Comparison of ENCODE assay signal across 12 mouse cellular contexts in genomic region chr9:70914659-70915355, GRCm38 (mm10). TPM values are rescaled to one million over a fixed set of nuclear protein-coding genes. Genes with fewer than 3 reads are reported as not detected.
A peak's percentile ranks its signal among the peaks of the same experiment; 100 is the strongest.
DNase-seq lines count a peak whose midpoint lies in the region; ATAC-seq and TF ChIP-seq lines count a peak whose summit lies in the region.
"Had no signal": no experiment of that assay in that cellular context is flagged by ENCODE, and none has a peak within 500 bp of the region (broad histone marks: within the 10 kb centered on the region; RNA-seq: fewer than 3 reads in every experiment).

No protein-coding gene starts in this region.

- H3K9me3 ChIP-seq in heart, embryonic 10.5 days, result no peaks in the 10 kb centered on the region
- no peaks in the 10 kb centered on the region for H3K9me3 ChIP-seq in neural tube, embryonic 13.5 days
- no peaks in the 10 kb centered on the region for H3K9me3 ChIP-seq in intestine, postnatal 0 days (ENCODE audit: control insufficient read depth)
- no peaks in the 10 kb centered on the region for H3K9me3 ChIP-seq in stomach, embryonic 14.5 days (ENCODE audit: control insufficient read depth, low read depth, low read length)
- H3K9me3 ChIP-seq: embryonic facial prominence, embryonic 13.5 days; lung, embryonic 15.5 days; midbrain, embryonic 15.5 days had no signal

- H3K9ac ChIP-seq in neural tube, embryonic 13.5 days, result no peak overlapping the region
- H3K9ac ChIP-seq in intestine, postnatal 0 days (ENCODE audit: low read depth, low read length), result no peak overlapping the region
- H3K9ac ChIP-seq in stomach, embryonic 14.5 days (replicated peaks; ENCODE audit: low read depth, low read length), result no peak overlapping the region
- H3K9ac ChIP-seq: embryonic facial prominence, embryonic 13.5 days; lung, embryonic 15.5 days; midbrain, embryonic 15.5 days had no signal

- WGBS in heart, embryonic 10.5 days, result 45% methylated on average over 10 of the region's 10 CpGs
- WGBS in neural tube, embryonic 13.5 days, result 70% methylated on average over 10 of the region's 10 CpGs
- 57% methylated on average over 10 of the region's 10 CpGs for WGBS in intestine, postnatal 0 days
- WGBS in stomach, embryonic 14.5 days, result 51% methylated on average over 10 of the region's 10 CpGs

- TF ChIP-seq CTCF in intestine, postnatal 0 days (IDR thresholded peaks at IDR 0.05; ENCODE audit: low read depth), result peak; percentile 35

- intact Hi-C loops in heart, postnatal 25 days (cut with DNase I), result no loop called here

- H3K36me3 ChIP-seq in heart, embryonic 10.5 days, result no peaks in the 10 kb centered on the region
- no peaks in the 10 kb centered on the region for H3K36me3 ChIP-seq in neural tube, embryonic 13.5 days
- H3K36me3 ChIP-seq in intestine, postnatal 0 days (ENCODE audit: control insufficient read depth, insufficient read depth), result no peaks in the 10 kb centered on the region
- no peaks in the 10 kb centered on the region for H3K36me3 ChIP-seq in stomach, embryonic 14.5 days (ENCODE audit: control insufficient read depth, insufficient read depth, low read length)
- H3K36me3 ChIP-seq: embryonic facial prominence, embryonic 13.5 days; lung, embryonic 15.5 days; midbrain, embryonic 15.5 days had no signal

- ATAC-seq in neural tube, embryonic 13.5 days (ENCODE audit: low read depth), result no peak
- ATAC-seq in intestine, postnatal 0 days, result no peak
- peak; percentile 76; the same call in 1 of the 2 replicates for ATAC-seq in stomach, embryonic 14.5 days (ENCODE audit: insufficient number of reproducible peaks, insufficient read depth, low FRiP score, low read depth)
- ATAC-seq: midbrain, embryonic 15.5 days had no signal

- peak overlapping the region; percentile 52; the same call in 1 of the 2 replicates for H3K27ac ChIP-seq in heart, embryonic 10.5 days
- peak overlapping the region; percentile 46; the same call in 1 of the 2 replicates for H3K27ac ChIP-seq in neural tube, embryonic 13.5 days (replicated peaks)
- H3K27ac ChIP-seq in intestine, postnatal 0 days (ENCODE audit: low read depth, low read length), result no peak overlapping the region
- H3K27ac ChIP-seq in stomach, embryonic 14.5 days (ENCODE audit: low read length), result no peak overlapping the region
- H3K27ac ChIP-seq: embryonic facial prominence, embryonic 13.5 days; lung, embryonic 15.5 days; midbrain, embryonic 15.5 days had no signal

- peaks cover 30% of the 10 kb centered on the region for H3K4me1 ChIP-seq in heart, embryonic 10.5 days
- H3K4me1 ChIP-seq in neural tube, embryonic 13.5 days (replicated peaks), result peaks cover 27% of the 10 kb centered on the region
- no peaks in the 10 kb centered on the region for H3K4me1 ChIP-seq in intestine, postnatal 0 days (replicated peaks; ENCODE audit: control insufficient read depth, insufficient read depth, low read length)
- peaks cover 8% of the 10 kb centered on the region; the same call in 1 of the 2 replicates for H3K4me1 ChIP-seq in stomach, embryonic 14.5 days (ENCODE audit: control insufficient read depth, insufficient read depth, low read length)
- H3K4me1 ChIP-seq: midbrain, embryonic 15.5 days had no signal

- DNase-seq in heart, embryonic 10.5 days (ENCODE audit: low spot score), result peak; percentile 92
- DNase-seq in heart, postnatal 25 days (ENCODE audit: low spot score), result no peak
- no peak for DNase-seq in neural tube, embryonic 10.5 days (ENCODE audit: extremely low spot score, low spot score)
- no peak for DNase-seq in right cerebral cortex, postnatal 14 days
- no peak for DNase-seq in cerebellum, adult 18-20 months

- H3K4me2 ChIP-seq in neural tube, embryonic 13.5 days, result no peak overlapping the region
- no peak overlapping the region for H3K4me2 ChIP-seq in intestine, postnatal 0 days (replicated peaks; ENCODE audit: low read depth)
- H3K4me2 ChIP-seq in stomach, embryonic 14.5 days (replicated peaks; ENCODE audit: low read depth, low read length), result no peak overlapping the region
- H3K4me2 ChIP-seq: embryonic facial prominence, embryonic 13.5 days; lung, embryonic 15.5 days; midbrain, embryonic 15.5 days had no signal

- H3K4me3 ChIP-seq in heart, embryonic 10.5 days, result no peak overlapping the region
- no peak overlapping the region for H3K4me3 ChIP-seq in neural tube, embryonic 13.5 days
- H3K4me3 ChIP-seq in intestine, postnatal 0 days (ENCODE audit: low read depth, low read length), result no peak overlapping the region
- no peak overlapping the region for H3K4me3 ChIP-seq in stomach, embryonic 14.5 days (ENCODE audit: low read depth, low read length)
- H3K4me3 ChIP-seq: embryonic facial prominence, embryonic 13.5 days; lung, embryonic 15.5 days; midbrain, embryonic 15.5 days had no signal

- H3K27me3 ChIP-seq in heart, embryonic 10.5 days (ENCODE audit: insufficient read depth, poor library complexity, severe bottlenecking), result no peaks in the 10 kb centered on the region
- H3K27me3 ChIP-seq in neural tube, embryonic 13.5 days, result no peaks in the 10 kb centered on the region
- H3K27me3 ChIP-seq in intestine, postnatal 0 days (replicated peaks; ENCODE audit: control insufficient read depth, insufficient read depth, low read length), result no peaks in the 10 kb centered on the region
- no peaks in the 10 kb centered on the region for H3K27me3 ChIP-seq in stomach, embryonic 14.5 days (ENCODE audit: control insufficient read depth, insufficient read depth, low read length)
- H3K27me3 ChIP-seq: embryonic facial prominence, embryonic 13.5 days; lung, embryonic 15.5 days; midbrain, embryonic 15.5 days had no signal

RNA-seq across cellular contexts. Expression of gene Lipc, which starts 37.2 kb away (rescaled TPM):
- polyA plus RNA-seq in heart, embryonic 10.5 days (2016; fragmentation: Nextera tagmentation; extraction: Ambion mirVana), result 0.11 and 1.9 TPM in 2 replicates
- under 1 TPM in 1 of 2 experiments, not detected in 1; 0.31 TPM for total RNA-seq in heart, postnatal 25 days (2021)
- polyA plus RNA-seq in neural tube, embryonic 13.5 days (2015; fragmentation: Nextera tagmentation; extraction: Ambion mirVana), result 0.36 TPM in 1 of 2 replicates, not detected in the other
- polyA plus RNA-seq in intestine, postnatal 0 days (2015; fragmentation: Nextera tagmentation; extraction: Ambion mirVana), result 0.08 TPM in 1 of 2 replicates, not detected in the other
- 0.90 and 0.94 TPM in 2 replicates for polyA plus RNA-seq in stomach, embryonic 14.5 days (2014; fragmentation: Nextera tagmentation; extraction: Ambion mirVana)
- polyA plus RNA-seq: hindbrain, embryonic 11.5 days had no signal

Comparison
In these comparisons a context has a peak if more than half of its experiments do, and no peak if none do; other contexts are left out.
1. H3K27ac ChIP-seq: peak in heart, embryonic 10.5 days (single experiment) and neural tube, embryonic 13.5 days (single experiment); none in intestine, postnatal 0 days (single experiment) and stomach, embryonic 14.5 days (single experiment).